Mouse (Mus musculus) ES-CJ7 (cell line): Measurements from ENCODE around the gene Nphp4.
A peak's percentile ranks its signal among the peaks of the same experiment; 100 is the strongest.
"Not testable (repeated sequence)": the region's sequence is repeated elsewhere in the genome, so short reads cannot be mapped to it uniquely, and the experiment has no call there.

Source experiments
- DNase-seq: peaks from one replicate; pipeline ENCODE4 v3.0.0; 2011; ENCODE audit warnings: low read depth, low spot score

Nphp4 gene

DNA sequence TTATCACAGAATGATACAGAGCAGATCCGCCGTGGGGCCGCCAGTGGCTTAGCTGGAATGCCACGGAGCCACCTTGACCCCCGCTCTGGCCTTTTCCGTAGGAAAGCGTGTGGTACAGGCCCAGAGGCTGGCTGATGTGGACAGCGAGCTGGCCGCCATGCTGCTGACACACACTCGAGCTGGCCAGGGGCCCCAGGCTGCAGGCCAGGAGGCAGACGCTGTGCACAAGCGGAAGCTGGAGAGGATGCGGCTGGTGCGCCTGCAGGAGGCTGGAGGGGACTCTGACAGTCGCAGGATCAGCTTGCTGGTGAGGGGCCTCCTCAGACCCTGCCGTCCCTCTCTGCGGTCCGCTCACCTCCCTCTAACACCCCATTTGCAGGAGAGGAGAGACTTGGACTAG is 77.9 kb downstream of the Nphp4 start:
- DNase-seq = no peak

DNA sequence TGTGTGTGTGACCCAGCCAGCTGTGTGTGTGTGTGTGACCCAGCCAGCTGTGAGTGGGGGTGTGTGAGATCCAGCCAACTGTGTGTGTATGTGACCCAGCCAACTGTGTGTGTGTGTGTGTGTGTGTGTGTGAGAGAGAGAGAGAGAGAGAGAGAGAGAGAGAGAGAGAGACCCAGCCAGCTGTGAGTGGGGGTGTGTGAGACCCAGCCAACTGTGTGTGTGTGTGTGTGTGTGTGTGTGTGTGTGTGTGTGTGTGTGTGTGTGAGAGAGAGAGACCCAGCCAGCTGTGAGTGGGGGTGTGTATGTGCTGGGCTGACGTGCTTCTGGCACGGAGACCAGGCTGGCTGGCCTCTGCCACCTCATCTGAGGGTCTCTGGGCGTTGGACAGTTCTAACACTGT is 79.3 kb downstream of the Nphp4 start:
- not testable (repeated sequence) for DNase-seq

DNA sequence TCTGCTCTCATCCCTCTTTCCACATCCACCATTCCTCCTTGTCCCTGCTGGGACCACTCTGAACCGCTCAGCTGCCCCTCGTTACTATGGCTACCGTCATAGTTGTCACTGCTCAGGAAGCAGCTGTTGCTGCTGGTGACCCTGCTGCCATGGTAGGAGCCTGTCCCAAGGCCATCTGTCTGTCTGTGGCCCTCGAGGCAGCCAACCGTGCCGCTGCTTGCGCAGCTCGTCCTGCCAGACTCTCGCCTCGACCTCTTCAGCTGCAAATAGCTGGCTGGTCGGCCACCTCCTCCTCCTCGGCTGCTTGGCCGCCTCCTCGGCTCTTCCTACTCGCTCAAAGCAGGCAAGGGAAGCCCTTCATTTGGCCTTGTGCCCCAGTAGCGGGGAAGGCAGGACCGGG is 81.7 kb downstream of the Nphp4 start:
- DNase-seq = no peak

DNA sequence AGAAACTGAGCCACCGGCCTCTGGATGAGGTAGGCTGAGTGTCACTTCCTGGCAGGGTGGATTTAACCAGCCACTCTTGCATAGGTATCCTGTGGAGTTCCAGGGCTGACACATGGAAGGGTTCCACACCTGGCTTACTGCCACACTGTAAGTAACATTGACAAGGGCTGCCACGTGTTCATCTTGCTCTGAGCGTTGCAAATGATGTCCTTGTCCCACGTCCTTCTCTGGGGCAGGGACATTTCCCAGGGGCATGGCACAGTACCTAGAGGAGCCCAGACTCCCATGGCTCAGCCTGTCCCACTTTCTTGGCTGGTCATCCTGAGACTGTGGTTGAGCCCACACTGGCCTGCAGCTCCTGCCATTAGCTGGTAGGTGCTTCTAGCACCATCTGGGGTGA is 91.5 kb downstream of the Nphp4 start:
- no peak for DNase-seq

DNA sequence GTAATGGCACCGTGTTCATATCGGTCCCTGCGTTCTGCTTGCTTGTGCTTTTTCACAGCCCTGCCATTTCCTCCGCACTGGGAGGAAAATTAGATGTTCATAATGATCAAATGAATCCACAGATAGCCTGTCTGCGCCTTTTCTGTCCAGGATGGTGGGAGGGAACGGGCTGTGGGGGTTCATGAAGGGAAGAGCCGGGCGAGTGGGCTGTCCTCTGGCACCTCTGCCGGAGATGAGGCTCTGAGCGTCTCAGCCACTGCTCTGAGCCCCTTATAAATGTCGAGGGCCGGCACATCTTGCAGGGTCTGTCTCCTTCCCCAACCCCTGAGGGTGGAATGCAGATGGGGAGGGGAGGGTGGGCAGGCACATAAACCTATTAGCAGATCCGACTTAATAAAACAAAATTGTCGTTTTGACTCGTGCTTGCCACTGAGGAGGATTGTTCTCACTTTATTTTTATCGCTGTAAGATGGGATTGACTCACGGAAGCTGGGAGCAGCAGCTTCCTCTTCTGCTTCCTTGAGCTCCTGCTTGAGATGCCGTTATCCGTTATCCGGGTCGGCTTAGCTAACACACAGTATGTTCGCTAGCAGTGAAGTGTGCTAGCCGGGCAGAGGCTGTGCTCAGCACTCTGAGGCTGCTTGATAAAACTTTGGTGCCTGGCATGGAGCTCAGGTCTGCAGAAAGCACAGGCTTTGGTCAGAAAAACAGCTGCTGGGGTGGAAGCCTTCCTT is 92.3 kb downstream of the Nphp4 start:
- DNase-seq = no peak

DNA sequence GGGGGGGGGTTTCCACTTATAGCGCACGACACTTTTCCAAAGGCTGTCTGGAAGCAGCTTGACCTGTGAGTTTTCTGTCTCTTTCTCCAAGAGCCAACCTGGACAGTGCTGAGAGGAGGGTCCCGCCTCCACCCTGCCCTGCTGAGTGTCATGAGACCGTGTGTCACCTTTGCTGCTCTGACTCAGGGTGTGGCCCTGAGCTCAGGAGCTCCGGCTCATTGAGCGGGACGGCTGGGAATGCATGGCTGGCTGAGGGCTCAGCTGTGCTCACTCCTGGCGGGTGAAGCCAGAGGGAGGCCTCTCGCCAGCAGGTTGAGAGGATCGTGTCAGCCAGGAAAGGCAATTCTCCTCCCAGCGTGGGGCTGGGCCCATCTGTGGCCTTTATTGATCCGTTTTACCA is 97.8 kb downstream of the Nphp4 start:
- peak; percentile 17 for DNase-seq

DNA sequence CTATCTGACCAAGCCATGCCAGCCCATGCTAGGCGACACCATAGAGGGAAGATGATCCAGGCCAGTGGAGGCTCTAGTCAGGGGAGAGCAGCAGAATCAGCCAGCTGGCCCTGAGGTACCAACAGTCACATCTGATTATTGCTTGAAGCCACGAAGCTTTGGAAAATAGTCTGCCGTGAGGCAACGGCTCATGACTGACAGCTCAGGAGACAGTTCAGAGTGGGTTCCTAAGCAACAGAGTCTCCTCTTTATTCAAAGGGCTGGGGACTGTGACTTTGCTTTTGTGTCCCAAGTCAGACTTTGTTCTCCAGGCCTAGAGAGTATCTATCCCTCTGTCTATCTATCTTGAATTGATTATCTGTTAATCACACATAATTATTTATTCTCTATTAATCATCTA is 100.3 kb downstream of the Nphp4 start:
- no peak for DNase-seq

DNA sequence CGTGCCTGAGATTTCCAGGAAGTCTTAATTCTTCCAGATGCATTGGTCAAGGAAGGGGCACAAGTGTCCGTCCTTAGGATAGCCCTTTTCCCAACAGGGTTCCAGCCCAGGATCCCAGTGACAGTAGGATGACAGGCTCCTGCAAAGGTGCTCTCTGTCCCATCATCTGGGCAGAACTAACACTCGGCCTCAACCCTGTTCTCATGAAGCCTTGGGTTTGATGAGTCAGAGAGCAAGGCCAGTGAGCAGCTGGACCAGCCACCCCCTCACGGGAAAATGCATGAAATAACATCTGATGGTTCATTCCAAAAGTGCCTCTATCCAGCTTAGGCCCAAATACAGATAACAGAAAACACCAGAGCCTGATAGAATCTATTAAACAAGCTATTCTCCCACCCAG is 103.5 kb downstream of the Nphp4 start:
- DNase-seq = no peak

DNA sequence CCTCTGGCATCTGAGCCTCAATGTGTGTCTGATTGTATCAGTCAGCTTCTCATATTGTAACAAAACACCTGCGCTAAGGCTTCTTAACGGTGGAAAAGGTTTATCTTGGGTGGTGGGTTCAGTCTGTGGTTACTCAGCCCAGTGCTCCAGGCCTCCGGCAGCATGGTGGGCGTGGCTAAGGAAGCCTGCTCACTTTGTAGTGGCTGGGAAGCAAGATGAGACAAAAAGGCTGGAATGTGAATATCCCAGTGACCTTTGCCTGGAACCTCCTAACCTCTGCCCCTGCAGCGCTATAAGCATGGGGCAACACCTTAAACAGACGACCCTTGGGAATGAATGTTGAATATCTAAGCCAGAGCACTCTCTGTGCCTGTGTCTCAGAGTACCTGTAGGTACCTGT is 105.7 kb downstream of the Nphp4 start:
- DNase-seq = peak; percentile 63

DNA sequence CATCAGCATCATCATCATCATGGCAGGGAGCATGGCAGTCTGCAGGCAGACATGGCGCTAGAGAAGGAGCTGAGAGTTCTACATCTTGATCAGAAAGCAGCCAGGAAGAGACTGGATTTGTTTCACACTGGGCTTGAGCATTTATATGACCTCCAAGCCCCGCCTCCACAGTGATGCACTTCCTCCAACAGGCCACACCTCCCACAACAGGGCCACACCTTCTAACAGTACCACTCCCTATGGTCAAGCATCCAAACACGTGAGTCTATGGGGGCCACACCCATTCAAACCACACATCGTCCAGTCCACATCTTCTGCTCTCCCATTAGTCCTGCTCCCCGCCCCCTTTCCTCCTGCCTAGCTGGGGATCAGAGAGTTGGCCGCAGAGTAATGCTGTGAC is 107.1 kb downstream of the Nphp4 start:
- peak; percentile 76 for DNase-seq

DNA sequence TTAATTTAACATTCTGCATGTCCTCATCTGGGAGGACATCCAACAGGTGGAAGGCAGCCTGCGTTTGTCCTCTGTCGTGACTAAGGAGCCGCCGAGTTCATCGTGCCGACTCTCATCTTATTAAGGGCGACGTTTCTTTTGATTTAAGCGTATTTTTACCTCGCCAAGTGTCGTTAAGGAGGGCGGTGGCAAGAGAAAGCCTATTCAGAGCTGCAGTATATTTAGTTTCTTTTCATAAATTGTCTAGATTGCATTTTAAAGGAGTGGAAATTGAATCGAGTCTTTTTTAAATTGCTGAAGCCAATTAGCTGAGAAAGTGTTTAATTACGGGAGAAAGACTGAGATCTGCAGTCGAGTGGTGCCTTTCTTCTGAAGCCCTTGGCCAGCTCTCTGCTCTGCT is 109.0 kb downstream of the Nphp4 start:
- no peak for DNase-seq

DNA sequence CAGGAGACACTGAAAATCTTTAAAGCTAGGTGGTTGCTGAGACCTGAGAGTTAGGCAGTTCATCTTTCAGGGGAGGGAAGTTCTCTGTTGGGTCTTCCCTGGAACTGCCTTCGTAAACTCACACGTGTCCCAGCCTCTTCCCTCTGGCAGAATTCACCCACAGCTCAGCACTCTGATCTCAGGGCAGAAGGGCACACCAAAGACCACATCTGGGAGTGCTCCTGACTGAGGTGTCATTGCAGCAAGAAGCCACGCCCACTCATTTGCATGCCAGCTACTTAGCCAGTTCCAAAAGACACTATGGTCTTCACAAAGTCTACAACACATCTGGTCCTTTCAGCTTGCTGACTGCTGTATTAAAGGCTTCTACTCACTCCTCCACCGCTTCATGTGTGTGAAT is 109.7 kb downstream of the Nphp4 start:
- DNase-seq = peak; percentile 6

DNA sequence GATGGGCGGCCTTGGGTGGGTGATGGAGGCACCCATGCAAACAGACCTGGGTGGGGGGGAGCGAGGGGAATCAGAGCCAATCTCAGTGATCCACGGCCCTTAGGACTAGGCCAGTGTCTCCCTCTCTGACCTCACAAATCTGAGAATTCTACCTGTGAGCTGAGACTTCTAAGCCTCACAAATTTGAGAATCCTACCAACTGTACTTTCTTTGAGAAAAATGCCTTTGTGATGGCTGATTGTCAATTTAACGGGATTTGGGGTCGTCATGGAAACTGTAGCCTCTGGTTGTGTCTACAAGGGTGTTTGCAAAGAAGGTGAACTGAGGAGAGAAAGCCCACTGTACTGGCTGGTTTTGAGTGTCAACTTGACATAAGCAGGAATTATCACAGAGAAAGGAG is 127.8 kb downstream of the Nphp4 start:
- no peak for DNase-seq

DNA sequence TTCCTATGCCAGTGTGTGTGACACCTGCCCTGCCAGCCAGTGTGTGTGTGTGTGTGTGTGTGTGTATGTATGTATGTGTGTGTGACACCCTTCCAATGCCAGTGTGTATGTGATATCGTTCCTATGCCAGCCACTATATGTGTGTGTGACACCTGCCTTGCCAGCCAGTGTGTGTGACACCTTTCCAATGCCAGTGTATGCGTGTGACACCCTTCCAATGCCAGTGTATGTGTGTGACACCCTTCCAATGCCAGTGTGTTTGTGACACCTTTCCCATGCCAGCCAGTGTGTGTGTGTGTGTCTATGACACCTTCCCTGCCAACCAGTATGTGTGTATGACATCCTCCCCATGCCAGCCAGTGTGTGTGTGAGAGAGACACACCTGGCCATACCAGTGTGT is 132.7 kb downstream of the Nphp4 start:
- DNase-seq = no peak

DNA sequence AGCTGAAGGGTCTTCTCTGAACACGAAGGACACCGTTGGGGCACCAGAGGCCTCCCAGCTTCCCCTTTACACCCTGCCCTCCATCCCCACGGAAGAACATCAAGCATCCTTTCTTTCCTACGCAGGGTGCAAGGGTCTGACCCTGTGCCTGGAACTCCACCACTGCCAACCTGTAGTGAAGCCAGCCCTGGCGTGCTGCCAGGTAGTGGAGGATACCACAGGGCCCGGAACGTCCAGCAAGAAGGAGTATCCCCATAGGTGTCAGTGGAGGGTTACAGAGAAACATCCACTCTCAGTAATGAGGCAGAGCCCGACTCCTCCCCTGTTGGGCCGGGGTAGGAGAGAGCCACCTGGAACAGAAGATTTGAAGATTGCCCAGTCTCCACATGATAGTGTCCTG is 133.5 kb downstream of the Nphp4 start:
- DNase-seq = no peak
